Mouse (Mus musculus) lung, adult 2 months (tissue): ENCODE results near the gene Gm15319. TPM values are rescaled to one million over a fixed set of nuclear protein-coding genes. Genes with fewer than 3 reads are reported as not detected.
"Not testable (repeated sequence)": the region's sequence is repeated elsewhere in the genome, so short reads cannot be mapped to it uniquely, and the experiment has no call there.

ENCODE experiments used
- DNase-seq: peaks from one replicate; pipeline ENCODE4 v3.0.0; 2022
- H3K4me1 ChIP-seq: fragments of 200-500 bp; 2 replicates; pipeline ENCODE4 v1.6.1; 2011; ENCODE audit warnings: low read length; ENCODE audit not compliant: control insufficient read depth, insufficient read depth
- H3K4me3 ChIP-seq: fragments of 200-500 bp; replicated peaks from 2 replicates; pipeline ENCODE3; 2011; ENCODE audit warnings: low read depth, mild to moderate bottlenecking, control low read depth, low read length; ENCODE audit errors: extremely low read depth
- WGBS: fragments of 180-500 bp; shearing (Covaris S2); methylation state at CpG from one replicate; pipeline ENCODE4 v1.1.7; 2018; 5-methylcytosine and 5-hydroxymethylcytosine counted together
- polyA plus RNA-seq: library from polyadenylated mRNA; depleted of rRNA; stranded (reverse); fragments of >200 nt; gene quantifications from 2 replicates; pipeline ENCODE4 v1.2.3, GENCODE M21; 2012; rRNA removed

Gm15319 gene
- polyA plus RNA-seq = 0.07 TPM in 1 of 2 replicates, not detected in the other

DNA sequence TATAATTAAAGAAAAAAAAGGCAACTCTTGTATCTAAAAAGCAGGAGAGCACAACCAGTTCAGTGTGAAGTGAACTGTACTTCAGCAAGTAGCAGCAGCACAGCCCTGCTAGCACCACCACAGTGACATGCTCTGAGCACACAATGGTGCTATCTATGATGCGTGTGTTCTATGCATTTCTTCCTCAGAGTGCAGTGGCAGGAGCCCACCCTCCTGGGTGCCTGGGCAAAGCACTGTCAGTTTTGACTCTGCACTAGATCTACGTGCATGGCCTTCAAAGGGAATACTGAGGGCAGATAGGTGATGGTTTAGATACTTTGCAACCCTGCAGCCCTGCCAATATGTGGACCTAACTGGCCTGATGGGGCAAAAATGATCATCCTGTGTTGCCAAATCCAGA, at the start of gene Gm15319:
TSS of gene Gm15319 (minus strand) at position 101 of the 400 bp plus-strand sequence.
- WGBS = no CpG with 5 or more reads among the region's 2 CpGs
- not testable (repeated sequence) for H3K4me3 ChIP-seq, H3K4me1 ChIP-seq, DNase-seq

DNA sequence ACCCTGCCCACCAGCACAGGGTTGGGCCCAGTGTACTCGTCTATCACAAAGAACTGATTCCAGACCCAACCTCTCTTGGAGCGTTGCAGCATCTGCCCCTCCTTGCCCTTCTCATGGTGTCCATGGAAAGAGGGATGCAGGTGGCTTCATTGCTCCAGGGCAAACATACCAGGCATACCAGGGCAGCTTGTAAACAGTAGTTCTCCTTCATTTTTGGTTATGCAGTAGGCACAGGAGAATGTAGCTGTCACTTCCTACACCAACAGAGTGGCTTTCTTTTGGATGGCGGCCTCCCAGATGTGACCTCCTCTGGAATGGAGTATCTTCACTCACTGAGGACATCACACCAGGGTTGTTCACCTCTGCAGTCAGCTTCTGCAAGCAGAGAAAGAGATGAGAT, 47.3 kb upstream of the Gm15319 start:
- DNase-seq, H3K4me3 ChIP-seq, H3K4me1 ChIP-seq: not testable (repeated sequence)
- 43% methylated on average over 1 of the region's 3 CpGs for WGBS

DNA sequence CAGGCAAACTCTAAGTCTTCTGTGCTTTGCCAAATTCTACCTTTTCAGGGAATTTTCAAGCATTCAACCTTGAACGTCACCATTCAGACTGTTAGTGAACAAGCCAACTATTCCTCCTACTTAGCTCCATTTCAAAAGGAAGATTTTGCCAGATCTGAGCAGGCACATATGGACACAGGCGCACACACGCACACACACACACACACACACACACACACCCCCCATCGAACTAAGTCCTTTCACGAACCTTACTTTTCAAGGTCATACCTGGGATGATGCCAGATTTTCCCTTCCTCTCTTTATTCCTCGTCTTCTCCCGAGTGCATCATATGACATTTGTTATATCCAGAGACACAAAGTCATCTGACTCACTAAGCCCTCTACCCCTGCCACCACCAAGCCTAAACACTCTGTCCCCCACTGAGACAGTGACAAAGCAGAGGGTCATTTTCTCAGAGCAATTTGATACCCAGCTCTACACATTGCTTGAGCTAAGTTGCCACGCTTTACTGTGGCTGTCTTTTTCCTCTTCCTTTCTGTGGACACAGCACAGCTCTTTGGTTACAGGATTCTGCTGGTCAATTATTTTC, 45.5 kb upstream of the Gm15319 start:
- DNase-seq = peak; percentile 21
- not testable (repeated sequence) for H3K4me3 ChIP-seq, H3K4me1 ChIP-seq
- WGBS = 91% methylated on average over 8 of the region's 8 CpGs

DNA sequence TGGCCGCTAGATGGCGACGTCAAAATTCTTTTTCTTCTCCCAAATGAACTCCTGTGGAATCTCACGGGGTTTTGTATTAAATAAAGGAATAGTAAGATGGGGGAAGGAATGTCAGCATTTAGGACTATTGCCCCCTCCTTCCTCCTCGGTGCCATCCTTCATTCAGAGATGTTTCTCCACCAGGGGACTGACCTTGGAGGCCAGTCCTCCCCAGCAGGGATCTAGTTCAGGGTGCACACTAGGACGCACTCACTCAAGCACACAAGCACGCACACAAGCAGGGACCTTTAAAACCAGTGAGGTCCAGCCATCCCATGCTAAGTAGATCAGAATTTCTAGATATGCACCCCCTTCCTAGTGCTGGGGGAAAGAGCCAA, 26.3 kb upstream of the Gm15319 start:
- not testable (repeated sequence) for H3K4me3 ChIP-seq, H3K4me1 ChIP-seq
- WGBS = 22% methylated on average over 6 of the region's 7 CpGs
- peak; percentile 76 for DNase-seq

DNA sequence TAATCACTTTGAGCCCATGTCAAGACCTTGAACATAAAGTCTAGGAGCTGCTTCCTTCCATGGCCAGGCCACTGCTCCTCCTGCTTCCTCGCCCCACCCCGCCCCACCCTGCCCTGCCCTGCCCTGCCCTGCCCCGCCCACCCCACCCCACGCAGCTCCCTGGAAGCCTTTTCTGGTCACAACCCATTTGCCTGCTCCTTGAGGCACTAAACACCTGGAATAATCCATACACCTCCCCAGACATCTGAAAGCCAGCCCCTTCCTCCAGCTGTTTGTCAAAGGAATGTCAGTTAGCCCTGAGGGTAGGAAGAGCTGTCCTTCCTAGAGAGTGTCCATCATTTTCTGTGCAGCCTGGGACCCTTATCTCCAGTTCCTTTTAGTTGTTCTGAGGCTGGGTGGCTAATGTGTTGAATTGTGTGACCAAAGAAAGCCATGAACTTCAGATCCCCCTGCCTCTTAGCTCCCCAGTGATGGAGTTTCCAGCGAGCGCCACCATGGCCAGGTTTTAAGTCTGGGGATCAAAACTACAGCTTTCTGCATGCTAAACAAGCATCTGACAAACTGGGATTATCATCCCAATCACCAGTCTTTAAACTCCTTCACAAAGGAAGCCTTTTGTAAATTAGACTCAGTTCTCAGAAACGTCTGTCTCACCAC, 25.8 kb upstream of the Gm15319 start:
- H3K4me3 ChIP-seq, H3K4me1 ChIP-seq: not testable (repeated sequence)
- 57% methylated on average over 3 of the region's 7 CpGs for WGBS
- peak; percentile 45 for DNase-seq

DNA sequence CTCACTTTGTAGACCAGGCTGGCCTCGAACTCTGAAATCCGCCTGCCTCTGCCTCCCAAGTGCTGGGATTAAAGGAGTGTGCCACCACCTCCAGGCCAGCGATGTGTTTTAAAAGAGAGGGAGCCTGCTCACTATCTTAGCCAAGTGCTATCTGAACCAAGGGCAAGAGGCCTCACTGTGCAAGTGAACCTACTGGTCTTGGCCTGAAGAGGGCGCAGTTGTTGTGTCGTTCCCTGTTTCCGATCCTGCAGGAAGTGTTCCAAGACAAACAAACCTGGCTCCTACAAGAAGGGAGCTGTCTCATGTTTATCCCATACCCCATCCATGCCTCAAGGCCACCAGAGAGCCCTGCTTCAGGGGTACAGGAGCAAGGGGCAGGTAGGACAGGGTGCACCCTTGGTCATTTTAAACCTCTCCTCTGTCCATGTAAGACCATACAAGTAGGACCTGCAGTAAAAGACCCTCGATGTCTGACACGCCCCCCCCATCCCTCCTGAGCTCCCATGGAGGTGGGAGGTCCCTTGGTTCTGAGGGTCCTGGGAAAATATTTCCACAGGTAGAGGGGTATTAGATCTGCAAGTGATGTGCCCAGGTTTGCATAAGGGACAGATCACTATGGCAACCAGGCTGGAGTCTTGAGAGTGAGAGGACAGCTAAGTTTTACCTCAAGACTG, 24.2 kb upstream of the Gm15319 start:
- H3K4me3 ChIP-seq, H3K4me1 ChIP-seq, DNase-seq: not testable (repeated sequence)
- WGBS = 72% methylated on average over 2 of the region's 8 CpGs

DNA sequence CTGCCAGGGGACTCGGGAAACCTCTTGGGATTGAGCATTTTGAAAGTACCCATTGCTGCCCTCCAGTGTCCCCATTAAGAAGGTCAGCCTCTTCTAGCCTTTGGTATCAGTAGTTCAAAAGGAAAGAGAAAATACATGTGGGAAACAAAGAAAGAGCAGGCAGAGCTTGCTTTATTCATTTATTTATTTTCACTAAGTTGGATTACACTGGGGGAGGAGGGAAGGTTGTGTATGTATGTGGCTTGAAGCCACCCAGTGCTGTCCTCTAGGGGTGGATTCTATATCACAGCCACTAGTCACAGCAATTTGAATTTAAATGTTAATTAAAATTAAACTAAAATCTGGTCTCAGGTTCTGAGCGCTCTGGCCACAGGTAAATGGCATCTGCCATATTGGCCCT, 22.0 kb upstream of the Gm15319 start:
- not testable (repeated sequence) for DNase-seq, H3K4me1 ChIP-seq, H3K4me3 ChIP-seq
- WGBS = 20% methylated on average over 1 of the region's 2 CpGs

DNA sequence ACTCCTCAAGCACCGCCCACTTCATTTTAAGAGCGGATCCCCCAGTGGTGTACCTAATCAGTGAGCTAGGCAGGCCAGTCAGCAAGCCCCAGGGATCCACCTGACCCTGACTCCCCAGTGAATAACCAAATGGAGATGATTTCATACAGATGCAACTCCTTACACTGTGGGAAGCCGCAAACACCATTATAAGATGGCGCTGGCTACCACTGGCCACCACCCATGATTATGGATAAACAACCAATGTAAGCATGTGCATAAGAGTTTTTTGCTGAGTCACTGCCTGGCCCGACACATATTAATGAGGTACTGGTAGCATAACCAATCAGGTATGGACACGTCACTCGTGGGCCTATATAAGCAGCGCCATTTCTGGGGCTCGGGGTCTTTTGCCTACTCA, 21.1 kb upstream of the Gm15319 start:
- 92% methylated on average over 8 of the region's 9 CpGs for whole genome bisulfite sequencing
- not testable (repeated sequence) for H3K4me1 ChIP-seq, H3K4me3 ChIP-seq
- peak; percentile 51 for DNase-seq

DNA sequence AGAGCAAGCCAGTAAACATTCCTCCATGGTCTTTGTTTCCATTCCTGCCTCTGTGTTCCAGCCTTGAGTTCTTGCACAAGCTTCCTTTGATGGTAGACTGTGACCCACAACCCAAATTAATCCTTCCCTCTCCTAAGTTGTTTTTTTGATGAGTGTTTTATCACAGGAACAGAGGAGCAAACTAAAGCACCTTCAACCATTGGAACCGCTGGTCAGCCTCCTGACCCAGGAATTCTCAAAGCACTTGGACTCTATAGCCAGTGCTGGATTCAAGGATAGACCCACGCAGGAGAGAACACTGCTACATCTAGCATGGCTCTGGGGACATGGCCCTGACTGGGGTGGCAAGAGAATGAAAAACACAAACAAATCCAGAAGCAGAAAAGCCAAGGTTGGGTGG, 19.1 kb upstream of the Gm15319 start:
- H3K4me3 ChIP-seq = not testable (repeated sequence)

DNA sequence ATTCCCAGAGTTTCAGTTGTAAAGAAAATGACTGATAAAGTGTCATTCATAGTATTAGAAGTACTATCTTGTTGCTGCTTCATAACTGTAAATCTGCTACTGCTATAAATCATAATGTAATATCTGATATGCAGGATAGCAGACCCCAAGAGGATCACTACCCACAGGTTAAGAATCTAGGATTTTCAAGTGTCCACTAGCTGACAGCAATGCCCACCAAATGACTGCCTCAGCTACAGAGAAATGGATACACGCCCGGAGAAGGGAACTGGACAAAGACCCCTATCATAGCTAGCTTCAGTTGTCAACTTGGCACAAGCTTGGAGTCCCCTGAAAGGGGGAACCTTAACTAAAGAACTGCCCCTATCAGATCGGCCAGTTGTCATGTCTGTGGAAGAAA, 18.6 kb upstream of the Gm15319 start:
- H3K4me3 ChIP-seq, H3K4me1 ChIP-seq: not testable (repeated sequence)
- WGBS = 90% methylated on average over 2 of the region's 3 CpGs
- DNase-seq = peak; percentile 1

More for the DNA sequence above, 19.1 kb upstream of the Gm15319 start:
- WGBS = 76% methylated on average over 2 of the region's 2 CpGs
- not testable (repeated sequence) for H3K4me1 ChIP-seq, DNase-seq

DNA sequence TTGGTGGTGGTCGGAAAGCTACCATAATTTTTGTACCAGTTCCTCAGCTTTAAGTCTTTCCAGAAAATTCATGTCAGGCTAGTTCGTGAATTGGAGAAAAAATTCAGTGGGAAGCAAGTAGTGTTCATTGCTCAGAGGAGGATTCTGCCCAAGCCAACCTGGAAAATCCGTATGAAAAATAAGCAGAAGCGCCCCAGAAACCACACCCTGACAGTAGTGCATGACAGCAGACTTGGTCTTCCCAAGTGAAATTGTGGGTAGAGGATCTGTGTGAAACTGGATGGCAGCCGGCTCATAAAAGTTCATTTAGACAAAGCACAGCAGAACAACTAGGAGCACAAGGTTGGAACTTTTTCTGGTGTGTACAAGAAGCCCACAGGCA, 18.2 kb upstream of the Gm15319 start:
- peak; percentile 1 for DNase-seq
- H3K4me1 ChIP-seq, H3K4me3 ChIP-seq: not testable (repeated sequence)
- WGBS = 92% methylated on average over 1 of the region's 5 CpGs

DNA sequence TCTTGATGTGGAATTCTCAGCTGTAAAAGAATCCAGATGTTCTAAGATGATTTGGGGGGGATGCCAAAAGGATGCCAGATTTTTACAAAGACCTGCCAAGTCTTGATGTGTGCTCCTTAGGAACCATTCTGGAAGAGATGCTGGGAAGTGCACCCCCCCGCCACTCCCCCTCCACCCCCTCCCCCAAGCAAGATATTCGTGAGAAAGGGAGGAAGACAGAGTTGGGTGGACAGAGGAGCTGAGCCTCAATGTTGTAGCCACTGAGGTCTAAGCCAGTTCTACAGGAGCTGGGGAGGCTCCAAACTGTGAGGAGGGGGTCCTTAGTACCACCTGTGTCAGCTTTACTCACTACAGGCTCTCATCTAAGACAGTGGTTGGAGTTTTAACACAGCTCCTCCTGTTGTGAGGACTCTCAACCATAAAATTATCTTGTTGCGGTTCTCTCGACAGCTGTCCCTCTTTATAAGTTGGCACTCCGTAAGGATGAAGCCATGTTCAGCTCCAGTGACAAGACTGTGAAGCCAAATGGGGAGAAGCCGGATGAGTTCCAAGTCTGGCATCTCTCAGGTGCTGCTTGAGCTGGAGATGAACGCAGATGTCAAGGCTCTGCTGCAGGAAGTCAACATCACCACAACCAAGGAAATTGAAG, 17.7 kb upstream of the Gm15319 start:
- WGBS = 69% methylated on average over 7 of the region's 7 CpGs
- not testable (repeated sequence) for H3K4me1 ChIP-seq, H3K4me3 ChIP-seq
- peak; percentile 19 for DNase-seq

DNA sequence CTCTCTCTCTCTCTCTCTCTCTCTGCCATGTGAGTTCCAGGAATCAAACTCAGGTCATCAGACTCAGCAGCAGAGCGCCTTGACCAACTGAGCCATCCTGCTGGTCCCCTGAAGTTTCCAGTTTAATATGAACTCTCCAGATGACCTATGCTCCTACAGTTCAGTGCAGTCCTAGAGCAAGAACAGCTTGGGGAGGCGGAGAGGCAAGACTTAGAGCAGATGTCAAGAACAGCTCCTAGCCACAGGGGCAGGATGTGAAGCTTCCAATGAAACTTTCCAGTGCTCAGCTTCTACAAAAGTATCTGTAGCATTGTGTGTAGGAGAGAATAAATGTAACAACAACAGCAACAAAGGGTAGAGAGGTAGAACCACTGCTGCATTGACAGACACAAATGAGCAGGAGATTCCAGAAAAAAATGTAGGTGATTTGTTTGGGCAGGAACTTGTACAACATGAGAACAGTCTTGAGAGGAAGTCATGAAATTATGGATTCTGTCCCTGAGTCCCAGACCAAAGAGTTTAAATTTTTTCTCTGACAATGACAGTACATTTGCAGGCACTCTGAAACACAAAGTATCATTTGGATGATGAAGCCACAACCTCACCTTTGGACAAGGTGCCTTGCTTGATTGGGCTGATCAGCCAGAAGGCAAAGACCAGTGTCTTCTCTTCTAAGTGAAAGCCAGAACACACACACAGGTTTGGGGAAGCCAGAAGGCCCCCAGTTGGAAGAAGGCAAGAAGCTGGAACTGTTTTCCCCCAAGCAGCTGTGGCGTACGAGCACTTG, 16.8 kb upstream of the Gm15319 start:
- not testable (repeated sequence) for H3K4me3 ChIP-seq, H3K4me1 ChIP-seq
- DNase-seq = peak; percentile 21
- no CpG with 5 or more reads among the region's 4 CpGs for WGBS

DNA sequence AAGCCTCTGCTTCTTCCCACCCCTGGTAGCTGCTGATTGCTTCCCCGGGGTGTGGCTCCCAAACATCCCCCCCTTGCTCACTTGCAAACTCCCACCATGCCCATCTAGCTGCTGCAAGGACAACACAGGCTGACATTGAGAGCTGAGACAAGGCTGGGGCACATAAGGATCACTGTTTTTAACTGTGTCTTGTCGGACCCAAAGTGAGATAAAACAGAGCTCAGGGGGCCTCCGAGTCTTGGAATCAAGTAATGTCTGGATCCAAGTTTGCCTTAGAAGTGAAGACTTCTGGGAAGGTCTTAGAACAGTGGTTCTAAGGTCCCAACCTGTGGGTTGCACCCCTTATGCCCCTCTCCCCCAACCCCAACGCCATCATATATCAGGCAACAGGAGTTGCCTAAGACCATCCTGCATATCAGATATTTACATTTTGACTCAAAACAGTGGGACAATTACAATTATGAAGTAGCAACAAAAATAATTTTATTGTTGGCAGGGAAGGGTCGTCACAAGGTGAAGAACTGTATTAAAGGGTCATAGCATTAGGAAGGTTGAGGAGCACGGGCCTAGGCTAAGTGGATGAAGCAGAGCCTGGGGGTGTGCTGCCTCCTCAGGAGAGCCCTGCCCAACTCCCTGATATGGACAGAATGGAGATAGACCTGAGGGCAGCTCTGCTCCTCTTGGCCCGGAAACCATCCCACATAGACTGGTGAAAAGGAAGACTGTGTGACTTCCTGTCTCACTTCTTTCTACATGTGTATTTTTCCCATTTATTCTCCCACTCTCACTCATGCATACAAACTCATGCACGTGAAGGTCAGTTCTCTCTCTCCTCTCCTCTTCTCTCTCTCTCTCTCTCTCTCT, 16.0 kb upstream of the Gm15319 start:
- peak; percentile 37 for DNase-seq
- not testable (repeated sequence) for H3K4me3 ChIP-seq, H3K4me1 ChIP-seq
- 83% methylated on average over 4 of the region's 8 CpGs for WGBS
